Mouse (Mus musculus): ENCODE data around the gene Yae1d1.
"Not testable (repeated sequence)": the region's sequence is repeated elsewhere in the genome, so short reads cannot be mapped to it uniquely, and the experiment has no call there.

The Yae1d1 gene

GRCm38 (mm10) chr13:17992697-17993514 lies at the start of gene Yae1d1:
Yae1d1 (minus strand) TSS chr13:17993349.
- DNase-seq, result peak; percentile 92

GRCm38 (mm10) chr13:18038814-18039213 lies 45.7 kb upstream of the Yae1d1 start:
- DNase-seq, result no peak

- DNase-seq, result no peak
Observed at GRCm38 (mm10) chr13:18016604-18017003, 23.5 kb upstream of the Yae1d1 start.

- DNase-seq, result no peak
Observed at GRCm38 (mm10) chr13:18013205-18013604, 20.1 kb upstream of the Yae1d1 start.

- DNase-seq, result no peak
Observed at GRCm38 (mm10) chr13:18011055-18011454, 17.9 kb upstream of the Yae1d1 start.

- DNase-seq, result no peak
Observed at GRCm38 (mm10) chr13:17993515-17993847, 332 bp upstream of the Yae1d1 start.

- DNase-seq, result no peak
Observed at GRCm38 (mm10) chr13:17992009-17992408, 1.1 kb downstream of the Yae1d1 start.

- DNase-seq, result peak; percentile 30
Observed at GRCm38 (mm10) chr13:17983194-17983593, 10.0 kb downstream of the Yae1d1 start.

GRCm38 (mm10) chr13:17982634-17983033 lies 10.5 kb downstream of the Yae1d1 start:
- DNase-seq, result no peak

- no peak for DNase-seq
Observed at GRCm38 (mm10) chr13:17976854-17977739, 16.1 kb downstream of the Yae1d1 start.

GRCm38 (mm10) chr13:17975891-17976290 lies 17.3 kb downstream of the Yae1d1 start:
- no peak for DNase-seq

GRCm38 (mm10) chr13:17975457-17975856 lies 17.7 kb downstream of the Yae1d1 start:
- no peak for DNase-seq

- DNase-seq, result no peak
Observed at GRCm38 (mm10) chr13:17974734-17975133, 18.4 kb downstream of the Yae1d1 start.

GRCm38 (mm10) chr13:17960613-17961012 lies 32.5 kb downstream of the Yae1d1 start:
- DNase-seq, result no peak

GRCm38 (mm10) chr13:17954282-17954681 lies 38.9 kb downstream of the Yae1d1 start:
- DNase-seq, result no peak

GRCm38 (mm10) chr13:17950581-17950980 lies 42.6 kb downstream of the Yae1d1 start:
- DNase-seq, result not testable (repeated sequence)

GRCm38 (mm10) chr13:17949555-17949954 lies 43.6 kb downstream of the Yae1d1 start:
- no peak for DNase-seq

GRCm38 (mm10) chr13:17944078-17944917 lies 48.9 kb downstream of the Yae1d1 start, which contains the start of gene Rala:
Rala (minus strand) TSS chr13:17944239.
- peak; percentile 95 for DNase-seq

- DNase-seq, result no peak
Observed at GRCm38 (mm10) chr13:17943306-17944077, 49.7 kb downstream of the Yae1d1 start.

- DNase-seq, result no peak
Observed at GRCm38 (mm10) chr13:17942338-17942737, 50.8 kb downstream of the Yae1d1 start.
